Mouse (Mus musculus) left cerebral cortex, adult 6 months (tissue): ENCODE data around the gene Cirbp. TPM values are rescaled to one million over a fixed set of nuclear protein-coding genes. Genes with fewer than 3 reads are reported as not detected.

Experiments
- long read RNA-seq, 2 experiments: library from polyadenylated mRNA; unstranded; transcript quantifications; one replicate each; pipeline ENCODE4 v2.0.0; 2019 to 2020
- polyA plus RNA-seq: library from polyadenylated mRNA; unstranded; fragments of <200 nt; fragmentation: Nextera tagmentation; gene quantifications from 2 replicates; pipeline ENCODE4 v1.2.3, GENCODE M21; 2021

The Cirbp gene
- polyA plus RNA-seq, result 150 and 175 TPM in 2 replicates
- long read RNA-seq, experiment 1, transcript Cirbp-202 (7 exons, 1,321 nt), result major isoform, 445 of 486 reads
- long read RNA-seq, experiment 1, transcript Cirbp-204 (6 exons, 912 nt), result minor isoform, 10 of 486 reads
- long read RNA-seq, experiment 1, partial matches to known transcripts, result 5 of 486 reads
- long read RNA-seq, experiment 1, other reads (novel, unspliced or antisense), result 26 of 486 reads
- long read RNA-seq, experiment 2, transcript Cirbp-202 (7 exons, 1,321 nt), result major isoform, 229 of 254 reads
- long read RNA-seq, experiment 2, partial matches to known transcripts, result 14 of 254 reads
- long read RNA-seq, experiment 2, other reads (novel, unspliced or antisense), result 9 of 254 reads

DNA sequence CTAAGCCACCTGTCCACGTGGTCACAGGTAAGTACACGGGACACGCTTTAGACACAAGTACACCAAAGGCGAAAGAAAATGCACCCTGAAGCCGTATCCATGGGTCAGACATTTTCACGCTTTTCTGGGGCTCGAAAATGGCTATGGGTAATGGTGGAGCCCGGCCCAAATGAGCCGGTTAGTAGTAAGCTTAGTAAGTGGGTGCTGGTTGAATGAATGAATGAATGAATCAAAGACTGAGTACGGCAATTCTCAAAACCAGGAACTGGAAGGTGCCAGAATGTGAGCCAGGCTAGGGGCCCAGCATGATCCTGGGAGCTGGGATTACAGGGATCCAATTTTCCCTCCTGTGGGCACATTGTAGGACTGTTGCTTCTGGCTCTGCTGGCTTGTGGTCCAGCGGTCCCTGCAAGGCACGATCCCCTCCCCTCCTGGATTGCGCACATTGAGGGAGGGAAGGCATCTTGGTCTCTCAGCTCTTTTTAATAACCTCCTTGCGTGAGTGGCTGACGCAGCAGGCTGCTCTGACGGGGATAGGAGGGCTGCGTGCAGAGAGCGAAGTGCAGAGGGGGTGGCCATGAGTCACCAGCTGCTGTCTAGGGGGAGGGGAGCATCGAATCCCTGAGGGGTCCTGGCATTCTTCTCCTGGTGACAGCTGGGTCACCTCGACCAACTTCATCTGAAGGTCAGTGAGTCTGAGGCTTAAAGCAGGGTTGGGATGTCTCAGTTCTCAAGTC lies at the start of gene Cirbp:
TSS of gene Cirbp (plus strand) at position 594 of the 737 bp plus-strand sequence.

DNA sequence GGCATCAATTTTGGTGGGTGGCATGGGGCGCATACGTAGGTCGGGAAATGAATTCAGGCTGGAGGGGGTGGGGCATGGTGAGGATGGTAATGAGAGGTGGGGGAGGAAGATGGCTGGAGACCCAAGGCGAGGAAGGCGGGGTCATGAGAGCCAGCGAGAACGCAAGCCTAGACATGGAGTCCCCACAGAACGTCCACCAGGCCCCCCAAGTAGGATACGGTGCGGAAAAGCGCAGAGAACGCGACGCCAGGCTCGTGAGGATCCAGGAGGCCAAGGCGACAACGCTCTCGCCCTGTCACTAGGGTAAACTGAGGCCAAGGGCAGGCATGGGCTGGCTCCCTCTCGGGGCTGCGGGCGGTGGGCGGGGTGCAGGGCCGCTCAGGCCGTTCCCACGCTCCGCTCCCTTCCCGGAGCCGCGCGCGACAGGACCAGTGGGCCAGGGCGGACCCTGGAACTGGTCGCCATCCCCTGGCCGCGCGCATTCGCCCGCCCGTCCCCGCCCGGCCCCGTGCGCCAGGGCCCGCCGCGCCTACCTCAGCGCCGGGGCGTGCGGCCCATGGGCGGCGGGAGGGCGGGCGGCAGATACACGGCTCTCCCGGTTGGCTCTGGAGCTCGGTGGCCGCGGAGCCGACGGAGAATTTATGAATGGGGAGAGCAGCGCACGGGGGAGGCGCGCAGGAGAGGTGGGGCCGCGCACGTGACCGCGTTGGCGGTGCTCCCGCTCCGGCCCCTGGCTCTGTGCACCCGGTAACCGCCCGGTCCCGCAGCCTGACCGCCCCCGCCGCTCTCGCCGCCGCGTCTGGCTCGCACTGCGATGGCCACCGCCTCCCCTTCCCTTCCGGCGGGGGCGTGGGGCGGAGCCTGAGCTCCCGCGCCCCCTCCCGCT lies 27.0 kb upstream of the Cirbp start, which contains the start of gene Atp5d:
TSS of gene Atp5d (plus strand) at position 80 of the 886 bp plus-strand sequence.

DNA sequence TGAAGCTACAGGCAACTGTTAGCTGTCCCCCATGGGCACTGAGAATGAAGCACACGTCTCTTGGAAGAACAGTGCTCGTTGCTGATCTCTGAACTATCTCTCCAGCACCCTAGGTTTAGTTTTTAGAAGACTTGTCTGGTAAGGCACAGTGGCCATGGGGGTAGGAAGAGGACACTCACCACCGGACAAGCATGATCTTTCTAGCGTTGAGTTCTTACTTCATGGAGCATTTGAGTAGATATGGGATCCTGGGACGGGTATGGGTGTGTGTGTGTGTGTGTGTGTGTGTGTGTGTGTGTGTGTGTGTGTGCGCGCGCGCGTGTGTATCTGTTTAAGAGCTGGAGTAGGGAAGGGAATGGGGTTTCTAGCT lies 25.1 kb upstream of the Cirbp start, which contains the start of gene Cbarp:
TSS of gene Cbarp (minus strand) at position 170 of the 370 bp plus-strand sequence.

DNA sequence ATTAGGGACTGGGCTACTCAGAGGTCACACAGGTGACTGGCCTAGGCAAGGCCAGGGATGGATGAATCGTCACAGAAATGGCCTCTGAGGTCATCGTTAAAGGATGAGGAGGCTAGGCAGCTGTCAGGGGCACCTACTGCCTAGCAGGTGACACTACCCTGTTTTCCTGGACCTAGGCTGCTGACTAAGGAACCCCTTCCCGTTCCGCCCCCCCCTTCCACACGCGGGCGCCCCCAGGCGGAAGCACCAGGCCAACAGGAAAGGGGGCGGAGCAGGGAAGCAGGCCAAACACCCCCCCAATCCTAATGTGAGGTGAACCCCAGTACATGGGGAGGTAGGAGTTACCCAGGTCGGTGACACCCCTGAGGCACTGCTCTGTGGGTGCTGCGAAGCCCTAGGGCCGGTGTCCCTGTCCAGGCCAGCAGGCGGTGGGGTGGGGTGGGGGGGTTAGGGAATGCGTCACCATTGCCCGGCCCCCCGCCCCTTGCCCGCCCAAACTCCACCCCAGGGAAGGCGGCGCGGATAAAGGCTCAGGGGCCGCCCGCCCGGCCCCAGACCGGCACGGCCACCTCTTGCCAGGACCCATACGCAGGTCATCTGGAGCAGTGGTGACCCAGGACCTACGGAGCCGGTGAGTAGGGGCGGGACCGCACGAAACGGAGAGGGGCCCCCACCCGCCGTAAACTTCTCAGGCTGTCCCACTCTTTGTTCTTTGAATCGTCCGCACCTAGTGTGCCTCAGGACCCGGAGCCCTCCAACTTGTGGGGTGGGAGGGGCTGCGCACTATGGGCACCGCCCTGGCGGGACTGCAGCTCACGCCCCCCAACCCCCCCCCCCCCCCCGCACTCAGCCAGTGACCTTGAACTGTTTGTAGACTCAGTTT lies 17.8 kb upstream of the Cirbp start, which contains the start of gene Midn:
TSS of gene Midn (plus strand) at position 554 of the 883 bp plus-strand sequence.

DNA sequence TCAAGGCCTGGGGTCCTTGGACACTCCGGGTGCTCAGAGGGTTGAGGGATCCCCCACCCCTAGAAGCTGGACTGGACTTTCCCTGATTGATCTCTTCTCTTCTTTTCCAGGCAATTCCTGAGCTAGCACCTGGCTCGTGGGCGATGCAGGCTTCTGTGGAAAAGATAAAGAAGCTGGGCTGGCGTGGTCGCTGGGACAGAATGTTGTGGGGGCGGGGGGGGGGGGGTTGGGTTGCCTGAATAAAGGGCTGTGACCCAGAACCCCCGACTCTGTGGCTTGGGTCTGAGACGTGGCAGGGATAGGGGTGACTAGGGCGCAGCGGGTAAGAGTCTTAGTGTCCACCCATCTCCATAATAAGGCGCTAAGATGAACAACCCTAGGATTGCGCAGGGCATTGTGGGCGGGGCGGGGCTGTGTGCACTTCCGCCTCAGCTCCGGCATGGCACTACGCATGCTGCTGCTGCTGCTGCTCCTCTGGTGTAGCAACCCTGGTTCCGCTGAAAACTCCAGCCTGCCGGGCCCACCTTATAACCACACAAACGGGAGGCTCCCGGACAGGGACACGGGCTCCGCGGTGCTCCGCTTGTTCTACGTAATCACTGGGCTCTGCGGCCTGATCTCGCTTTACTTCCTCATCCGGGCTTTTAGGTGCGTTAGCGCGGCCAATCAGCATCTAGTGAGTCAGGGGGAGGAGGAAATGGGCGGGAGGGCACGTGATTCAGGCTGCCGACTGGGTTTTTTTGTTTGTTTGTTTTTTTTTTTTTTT lies 6.9 kb downstream of the Cirbp start, which contains the start of gene 1600002K03Rik:
TSS of gene 1600002K03Rik (plus strand) at position 418 of the 766 bp plus-strand sequence.

DNA sequence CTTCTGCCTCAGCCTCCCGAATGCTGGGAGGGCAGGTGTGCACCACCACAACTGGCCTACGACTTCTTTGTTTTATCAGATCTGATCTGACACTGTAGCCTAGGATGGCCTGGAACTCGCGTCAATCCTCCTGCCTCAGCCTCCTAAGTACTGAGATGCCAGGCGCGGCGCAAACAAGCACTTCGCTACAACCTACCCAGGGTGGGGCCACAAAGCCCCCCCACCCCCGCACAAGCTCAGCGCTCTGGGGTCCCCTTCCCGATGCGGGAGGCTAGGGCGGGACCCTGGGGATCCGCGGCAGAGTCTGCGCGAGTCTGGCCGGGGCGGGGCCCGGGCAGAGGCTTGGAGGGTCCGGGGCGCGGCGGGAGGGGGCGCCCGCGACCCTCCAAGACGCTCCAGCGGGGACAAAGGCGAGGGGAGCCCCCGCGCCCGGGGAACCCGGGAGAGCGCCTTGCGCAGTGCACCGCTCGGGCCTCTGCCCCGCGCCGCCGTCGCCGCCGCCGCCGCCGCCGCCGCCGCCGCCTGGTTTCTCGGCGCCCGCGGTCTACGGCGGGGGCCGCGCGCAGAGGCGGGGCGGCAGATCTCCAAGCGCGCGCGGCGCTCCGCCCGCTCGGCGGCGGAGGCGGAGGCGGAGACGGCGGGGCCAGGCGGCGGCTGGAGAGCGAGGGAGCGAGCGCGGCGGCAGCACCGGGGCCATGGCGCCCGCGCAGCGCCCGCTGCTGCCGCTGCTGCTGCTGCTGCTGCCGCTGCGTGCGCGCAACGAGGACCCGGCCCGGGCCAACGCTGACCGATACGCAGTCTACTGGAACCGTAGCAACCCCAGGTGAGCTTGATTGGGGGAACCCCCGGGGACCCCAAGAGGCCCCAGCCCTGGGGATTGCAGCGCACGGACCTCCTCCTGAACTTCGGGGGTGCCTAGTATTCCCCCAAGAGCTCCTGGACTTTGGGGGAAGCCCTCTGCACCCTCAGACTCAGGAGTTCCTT lies 13.6 kb downstream of the Cirbp start, which contains the start of gene Efna2:
TSS of gene Efna2 (plus strand) at position 415 of the 984 bp plus-strand sequence.

Other genes with a start within 250 kb of the Cirbp start
- gene Kiss1r, start 249.0 kb upstream of the Cirbp start, polyA plus RNA-seq, result 4.6 and 5.7 TPM in 2 replicates
- 220 and 307 TPM in 2 replicates for gene R3hdm4, start 244.8 kb upstream of the Cirbp start, polyA plus RNA-seq
- 1.3 and 1.9 TPM in 2 replicates for gene Arid3a, start 238.9 kb upstream of the Cirbp start, polyA plus RNA-seq
- gene Wdr18, start 205.8 kb upstream of the Cirbp start, polyA plus RNA-seq, result 71.4 and 97.3 TPM in 2 replicates
- gene Grin3b, start 195.3 kb upstream of the Cirbp start, polyA plus RNA-seq, result 0.11 and 0.25 TPM in 2 replicates
- gene Tmem259, start 181.7 kb upstream of the Cirbp start, polyA plus RNA-seq, result 15.5 and 16.3 TPM in 2 replicates
- 9.0 and 11.4 TPM in 2 replicates for gene Cnn2, start 177.4 kb upstream of the Cirbp start, polyA plus RNA-seq
- gene Abca7, start 169.5 kb upstream of the Cirbp start, polyA plus RNA-seq, result 1.4 and 1.5 TPM in 2 replicates
- 1.1 and 1.3 TPM in 2 replicates for gene Arhgap45, start 149.3 kb upstream of the Cirbp start, polyA plus RNA-seq
- 196 and 262 TPM in 2 replicates for gene Polr2e, start 126.2 kb upstream of the Cirbp start, polyA plus RNA-seq
- gene Gpx4, start 118.8 kb upstream of the Cirbp start, polyA plus RNA-seq, result 1,067 and 1,120 TPM in 2 replicates
- 2.7 and 3.4 TPM in 2 replicates for gene Sbno2, start 60.4 kb upstream of the Cirbp start, polyA plus RNA-seq
- gene Stk11, start 50.2 kb upstream of the Cirbp start, polyA plus RNA-seq, result 13.1 and 20.8 TPM in 2 replicates
- gene Atp5d, start 27.4 kb upstream of the Cirbp start, polyA plus RNA-seq, result 898 and 915 TPM in 2 replicates
- 43.4 and 61.5 TPM in 2 replicates for gene Cbarp, start 25.1 kb upstream of the Cirbp start, polyA plus RNA-seq
- 4.7 and 33.2 TPM in 2 replicates for gene Midn, start 17.7 kb upstream of the Cirbp start, polyA plus RNA-seq
- 10.2 and 10.3 TPM in 2 replicates for gene 1600002K03Rik, start 7.0 kb downstream of the Cirbp start, polyA plus RNA-seq
- 4.3 and 7.8 TPM in 2 replicates for gene Efna2, start 13.5 kb downstream of the Cirbp start, polyA plus RNA-seq
- 21.6 and 22.7 TPM in 2 replicates for gene Mum1, start 60.4 kb downstream of the Cirbp start, polyA plus RNA-seq
- gene Ndufs7, start 83.1 kb downstream of the Cirbp start, polyA plus RNA-seq, result 803 and 960 TPM in 2 replicates
- 42.8 and 50.7 TPM in 2 replicates for gene Gamt, start 95.0 kb downstream of the Cirbp start, polyA plus RNA-seq
- 3.4 and 7.6 TPM in 2 replicates for gene Dazap1, start 95.5 kb downstream of the Cirbp start, polyA plus RNA-seq
- 2,777 and 3,387 TPM in 2 replicates for gene Rps15, start 126.5 kb downstream of the Cirbp start, polyA plus RNA-seq
- gene Apc2, start 130.0 kb downstream of the Cirbp start, polyA plus RNA-seq, result 14.9 and 23.3 TPM in 2 replicates
- gene 2310011J03Rik, start 154.6 kb downstream of the Cirbp start, polyA plus RNA-seq, result 45.3 and 52.5 TPM in 2 replicates
- gene Pcsk4, start 163.5 kb downstream of the Cirbp start, polyA plus RNA-seq, result 3.7 and 4.3 TPM in 2 replicates
- 8.9 and 10.0 TPM in 2 replicates for gene Reep6, start 164.0 kb downstream of the Cirbp start, polyA plus RNA-seq
- 4.1 and 6.3 TPM in 2 replicates for gene Adamtsl5, start 182.4 kb downstream of the Cirbp start, polyA plus RNA-seq
- gene Plk5, start 190.5 kb downstream of the Cirbp start, polyA plus RNA-seq, result 17.5 and 30.6 TPM in 2 replicates
- gene Mex3d, start 221.7 kb downstream of the Cirbp start, polyA plus RNA-seq, result 2.4 and 2.6 TPM in 2 replicates
- gene Mbd3, start 233.6 kb downstream of the Cirbp start, polyA plus RNA-seq, result 40.7 and 66.9 TPM in 2 replicates
- 1,219 and 1,315 TPM in 2 replicates for gene Uqcr11, start 240.8 kb downstream of the Cirbp start, polyA plus RNA-seq